Mouse (Mus musculus): ENCODE measurements at regions not wholly inside any gene's neighbourhood (a gene's known extent, or its start where the extent isn't known, plus 50 kb on each side); places are given as distances from the start of the nearest gene placed in this dataset.

- TF ChIP-seq CTCF (IDR thresholded peaks at IDR 0.05; ENCODE audit: low read depth) (no peak), EP300 (IDR thresholded peaks at IDR 0.05; ENCODE audit: low read depth) (no peak)
Observed at GRCm38 (mm10) chr13:58485011-58485410, 81.9 kb upstream of the Hnrnpk start.
